In the genomic region with DNA sequence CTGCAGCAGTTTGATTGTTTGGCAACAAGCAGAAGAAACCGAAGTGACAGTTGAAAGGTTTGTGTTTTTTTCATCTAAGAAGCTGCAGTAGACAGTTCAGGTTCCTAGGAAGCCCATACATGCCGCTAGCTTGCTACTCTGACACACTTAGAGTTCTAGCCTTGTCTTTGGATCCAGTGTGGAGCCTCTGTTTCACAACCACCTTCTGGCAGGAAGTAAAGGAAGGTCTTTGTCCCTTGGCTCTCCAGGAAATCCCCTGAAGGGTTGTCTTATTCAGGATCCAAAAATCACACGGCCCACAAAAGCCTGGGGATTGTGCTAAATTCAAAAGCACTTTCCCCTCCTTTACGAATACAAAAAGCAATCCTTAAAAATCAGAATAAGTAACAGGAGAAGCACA, we compare ENCODE assay signal across 22 mouse cellular contexts. TPM values are rescaled to one million over a fixed set of nuclear protein-coding genes. Genes with fewer than 3 reads are reported as not detected.
DNase-seq lines count a peak whose midpoint lies in the region; ATAC-seq and TF ChIP-seq lines count a peak whose summit lies in the region.
"Had no signal": no experiment of that assay in that cellular context is flagged by ENCODE, and none has a peak within 500 bp of the region (broad histone marks: within the 10 kb centered on the region; RNA-seq: fewer than 3 reads in every experiment).

No protein-coding gene starts in this region.

- ATAC-seq in intestine, embryonic 16.5 days: no peak
- ATAC-seq: forebrain, embryonic 16.5 days; inflammation-experienced regulatory T-cells, adult 6 months had no signal

- no peak overlapping the region for H3K4me2 ChIP-seq in intestine, embryonic 16.5 days (ENCODE audit: low read depth, low read length)
- H3K4me2 ChIP-seq: forebrain, embryonic 12.5 days; heart, embryonic 11.5 days; heart, embryonic 15.5 days; hindbrain, embryonic 15.5 days had no signal

- H3K9me3 ChIP-seq in intestine, embryonic 16.5 days (ENCODE audit: control insufficient read depth, low read length): no peaks in the 10 kb centered on the region
- H3K9me3 ChIP-seq: embryonic facial prominence, embryonic 10.5 days; forebrain, embryonic 12.5 days; heart, embryonic 15.5 days; hindbrain, embryonic 10.5 days; hindbrain, embryonic 15.5 days had no signal

- no peaks in the 10 kb centered on the region for H3K36me3 ChIP-seq in intestine, embryonic 16.5 days (ENCODE audit: control insufficient read depth, insufficient read depth, low read length)
- H3K36me3 ChIP-seq: embryonic facial prominence, embryonic 10.5 days; forebrain, embryonic 12.5 days; heart, embryonic 15.5 days; hindbrain, embryonic 10.5 days; hindbrain, embryonic 15.5 days had no signal

- no peak for TF ChIP-seq CTCF in layer of hippocampus, adult 2 months (conservative IDR thresholded peaks at IDR 0.05)

- peaks cover 9% of the 10 kb centered on the region for H3K4me1 ChIP-seq in intestine, embryonic 16.5 days (ENCODE audit: control insufficient read depth, insufficient read depth, low read length)
- H3K4me1 ChIP-seq: embryonic facial prominence, embryonic 10.5 days; forebrain, embryonic 12.5 days; heart, embryonic 15.5 days; hindbrain, embryonic 15.5 days had no signal

- H3K27me3 ChIP-seq in intestine, embryonic 16.5 days (replicated peaks; ENCODE audit: control insufficient read depth, insufficient read depth, low read length): no peaks in the 10 kb centered on the region
- H3K27me3 ChIP-seq: heart, embryonic 15.5 days; hindbrain, embryonic 15.5 days had no signal

- H3K9ac ChIP-seq in intestine, embryonic 16.5 days (ENCODE audit: low read depth, low read length): 0 out of 2 replicates have a peak overlapping the region, but pooled peaks have one; percentile 5
- H3K9ac ChIP-seq: forebrain, embryonic 12.5 days; heart, embryonic 15.5 days; hindbrain, embryonic 15.5 days had no signal

- H3K27ac ChIP-seq in layer of hippocampus, adult 2 months: peak overlapping the region; percentile 56
- peak overlapping the region; percentile 70 for H3K27ac ChIP-seq in intestine, embryonic 16.5 days (ENCODE audit: low read length)
- H3K27ac ChIP-seq: embryonic facial prominence, embryonic 10.5 days; forebrain, embryonic 12.5 days; heart, adult 2 months; heart, embryonic 15.5 days; hindbrain, embryonic 10.5 days; hindbrain, embryonic 15.5 days had no signal

- no peak for DNase-seq in layer of hippocampus, adult 2 months (ENCODE audit: low spot score in 2 of 2)
- no peak for DNase-seq in layer of hippocampus, adult 9-10 months (ENCODE audit: low spot score)
- DNase-seq in 3T3-L1 (ENCODE audit: low read depth, low spot score): peak; percentile 19
- peak; percentile 81 for DNase-seq in adipocyte (ENCODE audit: low spot score)
- no peak for DNase-seq in right cerebral cortex, adult 2 months (ENCODE audit: low spot score in 2 of 2)
- DNase-seq in right cerebral cortex, postnatal 36 days (ENCODE audit: low spot score in 2 of 2): no peak
- DNase-seq: adrenal gland, postnatal 10 days; cerebellum, adult 2 months; gastrocnemius, postnatal 10 days; heart, adult 2 months; heart, postnatal 14 days had no signal

- H3K4me3 ChIP-seq in layer of hippocampus, adult 2 months: no peak overlapping the region
- H3K4me3 ChIP-seq in intestine, embryonic 16.5 days (ENCODE audit: low read length): no peak overlapping the region
- H3K4me3 ChIP-seq: embryonic facial prominence, embryonic 10.5 days; forebrain, embryonic 12.5 days; heart, adult 2 months; heart, embryonic 15.5 days; hindbrain, embryonic 10.5 days; hindbrain, embryonic 15.5 days had no signal

- WGBS in intestine, embryonic 16.5 days: 73% methylated on average over 4 of the region's 4 CpGs

RNA-seq across cellular contexts. Expression of a gene that starts 9.5 kb away (rescaled TPM):
- total RNA-seq in layer of hippocampus, adult 2 months (2021): 10 to 100 TPM; 23.8 TPM
- polyA plus RNA-seq in intestine, embryonic 16.5 days (2015; fragmentation: Nextera tagmentation; extraction: Ambion mirVana): 4.8 and 5.3 TPM in 2 replicates

RNA-seq across cellular contexts. Expression of a gene that starts 54.1 kb away (rescaled TPM):
- 10 to 100 TPM; 76.5 to 89.8 TPM for total RNA-seq in layer of hippocampus, adult 2 months (2021)
- 2.3 and 2.8 TPM in 2 replicates for polyA plus RNA-seq in intestine, embryonic 16.5 days (2015; fragmentation: Nextera tagmentation; extraction: Ambion mirVana)

RNA-seq across cellular contexts. Expression of a gene that starts 54.5 kb away (rescaled TPM):
- 1 to 10 TPM; 2.9 to 5.0 TPM for total RNA-seq in layer of hippocampus, adult 2 months (2021)
- 1.4 and 1.8 TPM in 2 replicates for polyA plus RNA-seq in intestine, embryonic 16.5 days (2015; fragmentation: Nextera tagmentation; extraction: Ambion mirVana)

RNA-seq across cellular contexts. Expression of a gene that starts 57.9 kb away (rescaled TPM):
- total RNA-seq in layer of hippocampus, adult 2 months (2021): not detected
- polyA plus RNA-seq in intestine, embryonic 16.5 days (2015; fragmentation: Nextera tagmentation; extraction: Ambion mirVana): 0.37 and 1.0 TPM in 2 replicates
- total RNA-seq: ES-E14; gastrocnemius, postnatal 10 days; gastrocnemius, postnatal 4 days had no signal
- polyA plus RNA-seq: embryonic facial prominence, embryonic 10.5 days; forebrain, embryonic 12.5 days; forebrain, embryonic 16.5 days; hindbrain, embryonic 10.5 days; hindbrain, embryonic 15.5 days had no signal

Comparison
In these comparisons a context has a peak if more than half of its experiments do, and no peak if none do; other contexts are left out.
1. DNase-seq: peak in 3T3-L1 (single experiment) and adipocyte (single experiment); none in layer of hippocampus, adult 2 months (0 of 2), layer of hippocampus, adult 9-10 months (single experiment), right cerebral cortex, adult 2 months (0 of 2) and right cerebral cortex, postnatal 36 days (0 of 2).